Mouse (Mus musculus) limb, embryonic 14.5 days (tissue): ENCODE data around the gene Ccdc85b. TPM values are rescaled to one million over a fixed set of nuclear protein-coding genes. Genes with fewer than 3 reads are reported as not detected.

Source experiments
- ATAC-seq: fragments of 200-750 bp; cut with Nextera tagmentation; 2 replicates; pipeline ENCODE4 v1.8.0; 2017; ENCODE audit warnings: low read depth, moderate number of reproducible peaks, moderate TSS enrichment; ENCODE audit not compliant: low FRiP score
- DNase-seq: peaks from one replicate; pipeline ENCODE4 v3.0.0-alpha.2; 2015; ENCODE audit warnings: low spot score
- H3K27ac ChIP-seq: fragments of 300-500 bp; sonication (generic); replicated peaks from 2 replicates; pipeline ENCODE4 v1.5.1; 2014; ENCODE audit warnings: low read depth, mild to moderate bottlenecking, low read length, moderate library complexity, mixed read lengths
- H3K27me3 ChIP-seq: fragments of 300-500 bp; sonication (generic); 2 replicates; pipeline ENCODE4 v1.6.1; 2014; ENCODE audit warnings: low read length, mixed read lengths; ENCODE audit not compliant: control insufficient read depth, insufficient read depth
- H3K36me3 ChIP-seq: fragments of 300-500 bp; sonication (generic); 2 replicates; pipeline ENCODE4 v1.6.1; 2014; ENCODE audit warnings: mild to moderate bottlenecking, low read length, moderate library complexity, mixed read lengths; ENCODE audit not compliant: control insufficient read depth, insufficient read depth
- H3K4me1 ChIP-seq: fragments of 300-500 bp; sonication (generic); 2 replicates; pipeline ENCODE4 v1.6.1; 2014; ENCODE audit warnings: antibody characterized with exemption, low read length, mixed read lengths; ENCODE audit not compliant: control insufficient read depth, insufficient read depth
- H3K4me2 ChIP-seq: fragments of 300-500 bp; sonication (generic); replicated peaks from 2 replicates; pipeline ENCODE4 v1.6.1; 2014; ENCODE audit warnings: low read depth, mild to moderate bottlenecking, low read length, moderate library complexity; ENCODE audit not compliant: severe bottlenecking
- H3K4me3 ChIP-seq: fragments of 300-500 bp; sonication (generic); replicated peaks from 2 replicates; pipeline ENCODE4 v1.5.1; 2014; ENCODE audit warnings: low read length
- H3K9ac ChIP-seq: fragments of 300-500 bp; sonication (generic); 2 replicates; pipeline ENCODE4 v1.6.1; 2014; ENCODE audit warnings: mild to moderate bottlenecking, low read depth, low read length, moderate library complexity; ENCODE audit not compliant: severe bottlenecking
- H3K9me3 ChIP-seq: fragments of 300-500 bp; sonication (generic); 2 replicates; pipeline ENCODE4 v1.6.1; 2016; ENCODE audit warnings: low read length; ENCODE audit not compliant: control insufficient read depth
- POLR2A ChIP-seq: fragments of 200-500 bp; IDR thresholded peaks from 2 replicates; pipeline ENCODE4 v1.8.0; 2012; ENCODE audit warnings: inconsistent platforms, mild to moderate bottlenecking, moderate library complexity, borderline replicate concordance; ENCODE audit not compliant: insufficient read depth, insufficient read length; ENCODE audit errors: extremely low read depth
- WGBS: fragments of 180-500 bp; shearing (Covaris S2); extraction: QIAGEN DNeasy Blood & Tissue Kit; methylation state at CpG from one replicate; pipeline ENCODE4 v1.1.7; 2014; 5-methylcytosine and 5-hydroxymethylcytosine counted together
- polyA plus RNA-seq, 2 experiments: library from polyadenylated mRNA; depleted of rRNA in 1 of 2; stranded (reverse) in 1 of 2; unstranded in 1 of 2; fragments of >200 nt; fragmentation: Nextera tagmentation in 1 of 2; extraction: Ambion mirVana in 1 of 2; gene quantifications; 2 replicates each; pipeline versions ENCODE4 v1.2.1 to v1.2.3; 2012 to 2014

Gene Ccdc85b
- polyA plus RNA-seq, 2 experiments = 6.5 to 6.9 TPM

DNA sequence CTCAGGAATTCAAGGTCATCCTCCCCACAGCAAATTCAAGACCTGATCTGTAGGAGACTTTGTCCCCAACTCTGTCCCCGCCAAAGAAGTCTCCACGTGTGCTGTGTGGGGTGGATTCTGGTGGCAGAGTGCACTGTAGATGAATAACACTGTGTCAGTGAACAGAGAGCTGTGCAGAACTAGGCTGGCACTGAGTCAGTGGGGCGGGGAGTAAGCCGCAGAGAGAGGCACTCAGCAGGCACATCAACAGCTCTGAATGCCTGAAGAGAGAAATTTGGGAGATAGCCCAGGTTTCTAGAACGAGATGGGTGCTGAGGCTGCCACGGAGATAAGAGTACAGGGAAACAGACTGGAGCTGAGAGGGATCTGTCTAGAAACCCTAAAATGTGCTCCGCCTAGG is 1.3 kb upstream of the Ccdc85b start:
- TF ChIP-seq POLR2A = no peak
- H3K4me3 ChIP-seq = no peak overlapping the region
- no peaks in the 10 kb centered on the region for H3K9me3 ChIP-seq
- peaks cover 28% of the 10 kb centered on the region for H3K36me3 ChIP-seq
- ATAC-seq (no peak), DNase-seq (no peak)
- H3K27ac ChIP-seq = no peak overlapping the region
- no peak overlapping the region for H3K9ac ChIP-seq
- H3K4me2 ChIP-seq = no peak overlapping the region
- no peaks in the 10 kb centered on the region for H3K27me3 ChIP-seq
- peaks cover 26% of the 10 kb centered on the region for H3K4me1 ChIP-seq
- 74% methylated on average over 7 of the region's 7 CpGs for WGBS

DNA sequence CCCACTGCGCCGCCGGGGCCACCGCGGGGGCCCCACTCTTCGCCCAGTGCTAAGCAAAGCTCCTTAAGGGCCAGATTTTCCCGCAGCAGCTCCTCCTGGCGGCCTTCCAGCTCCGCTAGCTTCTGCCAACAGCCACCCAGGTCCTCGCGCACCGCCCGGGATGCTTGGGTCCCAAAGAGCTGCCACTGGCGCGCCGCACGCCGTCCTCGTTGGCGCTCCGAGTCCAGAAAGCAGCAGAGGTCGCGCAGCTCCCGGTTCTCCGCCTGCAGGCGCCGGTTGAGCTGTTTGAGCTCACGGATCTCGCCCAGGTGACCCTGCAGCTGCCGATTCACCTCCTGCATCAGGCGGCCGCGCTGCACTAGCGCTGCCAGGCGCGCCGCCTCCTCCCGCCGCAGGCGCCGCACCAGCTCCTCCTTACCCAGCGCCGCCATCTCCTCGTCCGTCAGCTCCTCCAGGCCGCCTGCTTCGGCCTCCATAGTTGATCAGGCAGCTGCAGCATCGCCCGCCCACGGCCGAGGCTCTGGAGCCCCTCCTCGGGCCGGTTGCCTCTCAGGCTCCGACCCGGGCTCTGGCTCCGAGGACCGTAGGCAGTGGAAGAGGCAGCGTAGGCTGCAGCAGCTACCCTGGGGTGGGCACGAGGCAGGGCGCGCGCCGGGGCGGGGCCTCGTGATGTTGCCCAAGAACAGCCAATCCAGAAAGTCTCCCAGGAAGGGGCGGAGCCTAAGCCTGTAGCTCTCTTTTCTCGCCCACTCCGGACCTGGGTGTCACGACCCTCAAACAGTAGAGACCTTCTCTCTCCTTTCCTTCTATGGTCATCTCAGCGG is 560 bp downstream of the Ccdc85b start:
- under 1% methylated on average over 68 of the region's 70 CpGs for WGBS

GRCm38 (mm10) chr19:5456241-5456921 is 1.3 kb downstream of the Ccdc85b start:
- no peaks in the 10 kb centered on the region for H3K9me3 ChIP-seq
- H3K27ac ChIP-seq = peak overlapping the region; percentile 70
- peaks cover 23% of the 10 kb centered on the region for H3K4me1 ChIP-seq
- peak overlapping the region; percentile 62 for H3K4me3 ChIP-seq
- TF ChIP-seq POLR2A = no peak
- DNase-seq = no peak
- no peaks in the 10 kb centered on the region for H3K27me3 ChIP-seq
- H3K9ac ChIP-seq = peak overlapping the region; percentile 60
- H3K4me2 ChIP-seq = peak overlapping the region; percentile 98
- H3K36me3 ChIP-seq = peaks cover 10% of the 10 kb centered on the region
- 1% methylated on average over 26 of the region's 26 CpGs for WGBS
- ATAC-seq = no peak

More for the DNA sequence above, 560 bp downstream of the Ccdc85b start:
- H3K4me2 ChIP-seq = peak overlapping the region; percentile 98
- no peaks in the 10 kb centered on the region for H3K27me3 ChIP-seq
- peak; percentile 90 for ATAC-seq
- H3K4me1 ChIP-seq = peaks cover 26% of the 10 kb centered on the region
- no peaks in the 10 kb centered on the region for H3K9me3 ChIP-seq
- peak; percentile 93 for DNase-seq
- peak overlapping the region; percentile 70 for H3K27ac ChIP-seq
- H3K9ac ChIP-seq = peak overlapping the region; percentile 60
- H3K36me3 ChIP-seq = peaks cover 16% of the 10 kb centered on the region
- H3K4me3 ChIP-seq = peak overlapping the region; percentile 62
- TF ChIP-seq POLR2A = peak; percentile 85

- DNase-seq (no peak), ATAC-seq (no peak)
- no peaks in the 10 kb centered on the region for H3K27me3 ChIP-seq
- no peak overlapping the region for H3K9ac ChIP-seq
- TF ChIP-seq POLR2A = no peak
- H3K9me3 ChIP-seq = no peaks in the 10 kb centered on the region
- peak overlapping the region; percentile 62 for H3K4me3 ChIP-seq
- peak overlapping the region; percentile 98 for H3K4me2 ChIP-seq
- peaks cover 19% of the 10 kb centered on the region for H3K4me1 ChIP-seq
- no peak overlapping the region for H3K27ac ChIP-seq
- WGBS = 72% methylated on average over 8 of the region's 8 CpGs
- H3K36me3 ChIP-seq = peaks cover 10% of the 10 kb centered on the region
Observed at GRCm38 (mm10) chr19:5455568-5455967, 2.1 kb downstream of the Ccdc85b start.

DNA sequence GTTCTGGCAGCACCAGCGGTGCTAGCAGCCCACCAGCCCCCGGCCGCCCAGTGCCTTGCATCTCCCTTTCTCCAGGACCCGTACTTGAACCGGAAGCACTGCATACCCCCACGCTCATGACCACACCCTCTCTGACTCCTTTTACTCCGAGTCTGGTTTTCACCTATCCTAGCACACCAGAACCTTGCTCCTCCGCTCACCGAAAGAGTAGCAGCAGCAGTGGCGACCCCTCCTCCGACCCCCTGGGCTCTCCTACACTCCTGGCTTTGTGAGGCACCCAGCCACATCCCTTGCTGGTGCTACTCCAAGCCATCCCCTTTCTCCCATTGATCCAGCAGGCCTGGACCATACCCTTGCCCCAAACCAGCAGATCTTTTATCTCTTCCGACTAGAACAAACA is 2.7 kb downstream of the Ccdc85b start:
- WGBS = 83% methylated on average over 12 of the region's 12 CpGs
- Histone ChIP-seq H3K4me2 (peak overlapping the region; percentile 98; the same call in 1 of the 2 replicates), H3K27ac (no peak overlapping the region), H3K27me3 (no peaks in the 10 kb centered on the region), H3K9me3 (no peaks in the 10 kb centered on the region), H3K4me3 (0 out of 2 replicates have a peak overlapping the region, but pooled peaks have one; percentile 62), H3K36me3 (peaks cover 10% of the 10 kb centered on the region), H3K4me1 (peaks cover 17% of the 10 kb centered on the region), H3K9ac (0 out of 2 replicates have a peak overlapping the region, but pooled peaks have one; percentile 12)
- TF ChIP-seq POLR2A = no peak
- ATAC-seq (no peak), DNase-seq (no peak)
